Comparison of ENCODE assay signal across 8 mouse cellular contexts in the genomic region with DNA sequence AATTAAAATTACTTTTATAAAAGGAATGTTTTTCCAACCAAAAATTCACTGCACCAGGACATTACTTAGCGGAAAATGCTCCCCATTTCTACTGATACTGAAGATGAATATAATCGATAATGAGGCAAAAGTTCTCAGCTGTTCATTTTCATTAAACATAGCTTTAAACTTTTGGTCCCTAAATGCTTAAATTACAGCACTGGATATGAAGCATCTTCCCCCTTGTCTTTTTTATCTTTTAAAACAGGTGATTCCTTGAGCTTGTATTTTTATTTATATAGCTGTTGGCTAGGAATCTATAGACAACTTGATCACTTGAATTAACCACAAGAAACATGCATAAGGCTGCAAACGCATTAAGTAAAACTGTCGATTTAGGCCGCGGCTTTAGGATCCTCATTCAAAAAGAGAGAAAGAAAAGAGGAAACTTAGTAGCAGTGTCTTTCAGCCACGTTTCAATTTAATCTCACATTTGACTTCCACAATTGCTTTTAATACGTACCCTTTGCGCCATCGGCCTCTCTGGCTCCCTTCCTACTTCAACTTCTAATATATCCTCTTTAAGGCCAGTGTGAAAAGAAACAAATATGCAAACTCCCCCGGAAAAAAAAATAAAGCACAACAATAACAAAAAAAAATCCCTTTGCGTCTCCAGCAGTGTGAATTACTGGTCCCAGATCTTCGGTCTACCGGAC. TPM values are rescaled to one million over a fixed set of nuclear protein-coding genes. Genes with fewer than 3 reads are reported as not detected.
DNase-seq lines count a peak whose midpoint lies in the region; ATAC-seq and TF ChIP-seq lines count a peak whose summit lies in the region.

No protein-coding gene starts in this region.

- no peak for ATAC-seq in lung, postnatal 0 days
- no peak for ATAC-seq in forebrain, embryonic 13.5 days
- no peak for ATAC-seq in limb, embryonic 15.5 days (ENCODE audit: insufficient number of reproducible peaks, low FRiP score, low TSS enrichment, low read depth)
- ATAC-seq in stomach, embryonic 14.5 days (ENCODE audit: insufficient number of reproducible peaks, insufficient read depth, low FRiP score, low read depth) = no peak
- no peak for ATAC-seq in inflammation-experienced regulatory T-cells, adult 6 months

- 3% methylated on average over 14 of the region's 14 CpGs for WGBS in lung, postnatal 0 days
- 1% methylated on average over 14 of the region's 14 CpGs for WGBS in forebrain, embryonic 13.5 days
- WGBS in limb, embryonic 15.5 days = 5% methylated on average over 14 of the region's 14 CpGs
- WGBS in stomach, embryonic 14.5 days = under 1% methylated on average over 14 of the region's 14 CpGs

- no peak for DNase-seq in lung, postnatal 0 days (ENCODE audit: low spot score)
- DNase-seq in lung, postnatal 36 days = no peak
- no peak for DNase-seq in right cerebral cortex, postnatal 14 days
- no peak for DNase-seq in layer of hippocampus, postnatal 14 days (ENCODE audit: low spot score in 2 of 2)

- H3K36me3 ChIP-seq in lung, postnatal 0 days (ENCODE audit: insufficient read depth, low read length) = no peaks in the 10 kb centered on the region
- no peaks in the 10 kb centered on the region for H3K36me3 ChIP-seq in forebrain, embryonic 13.5 days (ENCODE audit: poor library complexity, severe bottlenecking)
- no peaks in the 10 kb centered on the region for H3K36me3 ChIP-seq in limb, embryonic 15.5 days
- peaks cover 20% of the 10 kb centered on the region for H3K36me3 ChIP-seq in stomach, embryonic 14.5 days (ENCODE audit: control insufficient read depth, insufficient read depth, low read length)

- H3K27me3 ChIP-seq in lung, postnatal 0 days (replicated peaks; ENCODE audit: insufficient read depth, low read length) = peaks cover 11% of the 10 kb centered on the region; the same call in 1 of the 2 replicates
- H3K27me3 ChIP-seq in forebrain, embryonic 13.5 days = peaks cover 50% of the 10 kb centered on the region
- peaks cover 57% of the 10 kb centered on the region for H3K27me3 ChIP-seq in limb, embryonic 15.5 days
- H3K27me3 ChIP-seq in stomach, embryonic 14.5 days (ENCODE audit: control insufficient read depth, insufficient read depth, low read length) = no peaks in the 10 kb centered on the region

- no peak for TF ChIP-seq CTCF in lung, postnatal 0 days (IDR thresholded peaks at IDR 0.05)

- peak overlapping the region; percentile 76 for H3K4me2 ChIP-seq in lung, postnatal 0 days (replicated peaks; ENCODE audit: low read depth, low read length)
- H3K4me2 ChIP-seq in forebrain, embryonic 13.5 days = peak overlapping the region; percentile 85
- H3K4me2 ChIP-seq in limb, embryonic 15.5 days = peak overlapping the region; percentile 91
- H3K4me2 ChIP-seq in stomach, embryonic 14.5 days (replicated peaks; ENCODE audit: low read depth, low read length) = peak overlapping the region; percentile 58

- no peak for TF ChIP-seq EP300 in lung, postnatal 0 days (IDR thresholded peaks at IDR 0.05)

- peak overlapping the region; percentile 97 for H3K27ac ChIP-seq in lung, postnatal 0 days (ENCODE audit: low read length)
- H3K27ac ChIP-seq in forebrain, embryonic 13.5 days = peak overlapping the region; percentile 97
- peak overlapping the region; percentile 90 for H3K27ac ChIP-seq in limb, embryonic 15.5 days
- H3K27ac ChIP-seq in stomach, embryonic 14.5 days (ENCODE audit: low read length) = peak overlapping the region; percentile 100

- peaks cover 6% of the 10 kb centered on the region; the same call in 1 of the 2 replicates for H3K4me1 ChIP-seq in lung, postnatal 0 days (ENCODE audit: insufficient read depth, low read depth, low read length)
- peaks cover 51% of the 10 kb centered on the region for H3K4me1 ChIP-seq in forebrain, embryonic 13.5 days
- peaks cover 34% of the 10 kb centered on the region for H3K4me1 ChIP-seq in limb, embryonic 15.5 days
- H3K4me1 ChIP-seq in stomach, embryonic 14.5 days (ENCODE audit: control insufficient read depth, insufficient read depth, low read length) = peaks cover 12% of the 10 kb centered on the region

- H3K9ac ChIP-seq in lung, postnatal 0 days (replicated peaks; ENCODE audit: low read depth) = peak overlapping the region; percentile 86
- peak overlapping the region; percentile 89 for H3K9ac ChIP-seq in forebrain, embryonic 13.5 days
- H3K9ac ChIP-seq in limb, embryonic 15.5 days = 0 out of 2 replicates have a peak overlapping the region, but pooled peaks have one; percentile 21
- peak overlapping the region; percentile 100 for H3K9ac ChIP-seq in stomach, embryonic 14.5 days (replicated peaks; ENCODE audit: low read depth, low read length)

- peak overlapping the region; percentile 64 for H3K4me3 ChIP-seq in lung, postnatal 0 days (ENCODE audit: low read depth, low read length)
- peak overlapping the region; percentile 61 for H3K4me3 ChIP-seq in forebrain, embryonic 13.5 days
- H3K4me3 ChIP-seq in limb, embryonic 15.5 days = peak overlapping the region; percentile 56
- H3K4me3 ChIP-seq in stomach, embryonic 14.5 days (ENCODE audit: low read depth, low read length) = peak overlapping the region; percentile 46

- no peaks in the 10 kb centered on the region for H3K9me3 ChIP-seq in lung, postnatal 0 days (ENCODE audit: low read length)
- no peaks in the 10 kb centered on the region for H3K9me3 ChIP-seq in forebrain, embryonic 13.5 days (replicated peaks)
- H3K9me3 ChIP-seq in limb, embryonic 15.5 days = no peaks in the 10 kb centered on the region
- no peaks in the 10 kb centered on the region for H3K9me3 ChIP-seq in stomach, embryonic 14.5 days (ENCODE audit: control insufficient read depth, low read depth, low read length)

RNA-seq across cellular contexts. Expression of gene Meis1, which starts 0.9 kb away (rescaled TPM):
- polyA plus RNA-seq in lung, postnatal 0 days (2015; fragmentation: Nextera tagmentation; extraction: Ambion mirVana) = 39.6 and 44.9 TPM in 2 replicates
- 28.6 and 46.9 TPM in 2 replicates for polyA plus RNA-seq in forebrain, embryonic 13.5 days (2015; fragmentation: Nextera tagmentation; extraction: Ambion mirVana)
- 16.3 and 17.1 TPM in 2 replicates for polyA plus RNA-seq in limb, embryonic 15.5 days (2015; fragmentation: Nextera tagmentation; extraction: Ambion mirVana)
- polyA plus RNA-seq in stomach, embryonic 14.5 days (2014; fragmentation: Nextera tagmentation; extraction: Ambion mirVana) = 151 and 155 TPM in 2 replicates
- polyA plus RNA-seq in inflammation-experienced regulatory T-cells, adult 6 months (2017; shearing (Covaris generic)) = under 1 TPM in 2 of 3 experiments, not detected in 1; 0.10 to 0.13 TPM
- 1 to 10 TPM; 2.0 to 2.9 TPM for total RNA-seq in layer of hippocampus, postnatal 14 days (2021)

Comparison
In these comparisons a context has a peak if more than half of its experiments do, and no peak if none do; other contexts are left out.
1. H3K9ac ChIP-seq: peak in every context shown above with its lines; median percentile 100 in stomach, embryonic 14.5 days; 89 in forebrain, embryonic 13.5 days; 86 in lung, postnatal 0 days; 21 in limb, embryonic 15.5 days.
2. RNA of gene Meis1, which starts 0.9 kb away (polyA plus RNA-seq): 151 to 155 TPM in stomach, embryonic 14.5 days, 39.6 to 44.9 TPM in lung, postnatal 0 days, 28.6 to 46.9 TPM in forebrain, embryonic 13.5 days and 16.3 to 17.1 TPM in limb, embryonic 15.5 days; 0.10 to 0.13 TPM in inflammation-experienced regulatory T-cells, adult 6 months; every median in the first group is over 10 times any median in the second.
3. Peak in every context shown above with its lines, with median percentiles within 50 percentile points of each other: H3K27ac ChIP-seq, H3K4me2 ChIP-seq and H3K4me3 ChIP-seq.